Comparison of ENCODE assay signal across 17 mouse cellular contexts in the genomic region with DNA sequence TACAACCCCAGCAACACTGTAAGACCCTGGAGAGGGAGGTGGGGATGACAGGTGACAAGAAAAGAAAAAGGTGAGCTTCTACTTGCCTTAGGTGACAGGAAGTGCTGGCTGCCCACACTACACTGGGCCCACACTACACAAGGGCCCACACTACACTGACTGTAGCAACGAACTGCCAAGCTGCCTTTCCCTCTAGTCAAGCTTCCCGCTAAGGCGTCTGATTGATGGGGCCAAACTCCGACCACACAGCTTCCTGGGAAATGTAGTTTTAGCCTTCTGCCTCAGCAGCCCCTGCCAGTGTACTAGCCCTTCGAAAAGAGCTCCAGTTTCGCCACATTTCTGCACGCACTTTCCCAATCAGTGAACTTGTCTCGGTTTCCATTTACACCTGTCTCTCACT. TPM values are rescaled to one million over a fixed set of nuclear protein-coding genes. Genes with fewer than 3 reads are reported as not detected.
A peak's percentile ranks its signal among the peaks of the same experiment; 100 is the strongest.
DNase-seq lines count a peak whose midpoint lies in the region; ATAC-seq and TF ChIP-seq lines count a peak whose summit lies in the region.
"Had no signal": no experiment of that assay in that cellular context is flagged by ENCODE, and none has a peak within 500 bp of the region (broad histone marks: within the 10 kb centered on the region; RNA-seq: fewer than 3 reads in every experiment).

No protein-coding gene starts in this region.

- no peak overlapping the region for H3K27ac ChIP-seq in midbrain, embryonic 11.5 days (ENCODE audit: low read depth, low read length)
- H3K27ac ChIP-seq in midbrain, embryonic 10.5 days (replicated peaks): no peak overlapping the region
- no peak overlapping the region; the same call in 1 of the 2 replicates for H3K27ac ChIP-seq in hindbrain, postnatal 0 days
- no peak overlapping the region for H3K27ac ChIP-seq in limb, embryonic 10.5 days
- H3K27ac ChIP-seq: gastrocnemius, adult 2 months; heart, embryonic 13.5 days; limb, embryonic 12.5 days had no signal

- H3K9me3 ChIP-seq in midbrain, embryonic 11.5 days (ENCODE audit: control insufficient read depth, low read length): peaks cover 2% of the 10 kb centered on the region; the same call in 1 of the 2 replicates
- no peaks in the 10 kb centered on the region for H3K9me3 ChIP-seq in midbrain, embryonic 10.5 days (replicated peaks)
- H3K9me3 ChIP-seq in hindbrain, postnatal 0 days (ENCODE audit: low read length): no peaks in the 10 kb centered on the region
- H3K9me3 ChIP-seq in limb, embryonic 10.5 days (replicated peaks): 0 out of 2 replicates have a peak, but pooled peaks cover 3% of the 10 kb centered on the region
- H3K9me3 ChIP-seq: heart, embryonic 13.5 days; limb, embryonic 12.5 days had no signal

- no peak overlapping the region for H3K9ac ChIP-seq in midbrain, embryonic 11.5 days (ENCODE audit: low read length)
- H3K9ac ChIP-seq in hindbrain, postnatal 0 days (replicated peaks; ENCODE audit: low read length): no peak overlapping the region
- H3K9ac ChIP-seq: heart, embryonic 13.5 days; limb, embryonic 12.5 days had no signal

- H3K27me3 ChIP-seq in midbrain, embryonic 11.5 days (ENCODE audit: control insufficient read depth, insufficient read depth, low read length): peaks cover 5% of the 10 kb centered on the region
- peaks cover 35% of the 10 kb centered on the region for H3K27me3 ChIP-seq in midbrain, embryonic 10.5 days (ENCODE audit: low read depth, poor library complexity, severe bottlenecking)
- H3K27me3 ChIP-seq in hindbrain, postnatal 0 days (ENCODE audit: insufficient read depth, low read length): no peaks in the 10 kb centered on the region
- H3K27me3 ChIP-seq in limb, embryonic 10.5 days (ENCODE audit: low read depth, poor library complexity, severe bottlenecking): peaks cover 62% of the 10 kb centered on the region

- peaks cover 15% of the 10 kb centered on the region for H3K4me1 ChIP-seq in midbrain, embryonic 11.5 days (ENCODE audit: control insufficient read depth, insufficient read depth, low read length)
- peaks cover 26% of the 10 kb centered on the region for H3K4me1 ChIP-seq in midbrain, embryonic 10.5 days
- H3K4me1 ChIP-seq in hindbrain, postnatal 0 days (ENCODE audit: insufficient read depth, low read length): peaks cover 4% of the 10 kb centered on the region
- H3K4me1 ChIP-seq in limb, embryonic 10.5 days: peaks cover 8% of the 10 kb centered on the region

- WGBS in midbrain, embryonic 11.5 days: 10% methylated on average over 8 of the region's 8 CpGs
- WGBS in midbrain, embryonic 10.5 days: 12% methylated on average over 8 of the region's 8 CpGs
- 14% methylated on average over 8 of the region's 8 CpGs for WGBS in hindbrain, postnatal 0 days
- WGBS in limb, embryonic 10.5 days: 9% methylated on average over 8 of the region's 8 CpGs

- no peak for TF ChIP-seq CTCF in hindbrain, postnatal 0 days (IDR thresholded peaks at IDR 0.05; ENCODE audit: low read depth)

- peak; percentile 40 for ATAC-seq in midbrain, embryonic 11.5 days (ENCODE audit: low FRiP score)
- peak; percentile 36; the same call in 1 of the 2 replicates for ATAC-seq in hindbrain, postnatal 0 days

- no peaks in the 10 kb centered on the region for H3K36me3 ChIP-seq in midbrain, embryonic 11.5 days (ENCODE audit: control insufficient read depth, insufficient read depth, low read length)
- H3K36me3 ChIP-seq in midbrain, embryonic 10.5 days: no peaks in the 10 kb centered on the region
- H3K36me3 ChIP-seq in hindbrain, postnatal 0 days (ENCODE audit: insufficient read depth, low read length): no peaks in the 10 kb centered on the region
- no peaks in the 10 kb centered on the region for H3K36me3 ChIP-seq in limb, embryonic 10.5 days
- H3K36me3 ChIP-seq: heart, embryonic 13.5 days; limb, embryonic 12.5 days had no signal

- peak; percentile 50 for DNase-seq in embryo, embryonic 10 days (ENCODE audit: low spot score)
- no peak for DNase-seq in embryo, embryonic 11 days
- DNase-seq in midbrain, embryonic 11.5 days (ENCODE audit: low spot score, missing footprints): no peak
- no peak for DNase-seq in midbrain, embryonic 10.5 days (ENCODE audit: low spot score)
- DNase-seq in hindbrain, postnatal 0 days (ENCODE audit: low spot score): peak; percentile 64
- DNase-seq in thymus, postnatal 14 days: no peak
- DNase-seq in limb, embryonic 10.5 days (ENCODE audit: low spot score): no peak
- no peak for DNase-seq in left cerebral cortex, adult 18-20 months (ENCODE audit: low spot score in 2 of 2)
- DNase-seq: gastrocnemius, adult 2 months; kidney, adult 18-20 months; right cerebral cortex, postnatal 14 days had no signal

- no peak overlapping the region for H3K4me2 ChIP-seq in midbrain, embryonic 11.5 days
- H3K4me2 ChIP-seq in hindbrain, postnatal 0 days (ENCODE audit: low read depth, low read length): no peak overlapping the region
- H3K4me2 ChIP-seq: heart, embryonic 13.5 days; limb, embryonic 12.5 days had no signal

- no peak overlapping the region for H3K4me3 ChIP-seq in midbrain, embryonic 11.5 days (ENCODE audit: low read depth, low read length)
- H3K4me3 ChIP-seq in midbrain, embryonic 10.5 days: no peak overlapping the region
- H3K4me3 ChIP-seq in hindbrain, postnatal 0 days (ENCODE audit: low read length): no peak overlapping the region
- H3K4me3 ChIP-seq in limb, embryonic 10.5 days: no peak overlapping the region
- H3K4me3 ChIP-seq: gastrocnemius, adult 2 months; heart, embryonic 13.5 days; limb, embryonic 12.5 days had no signal

RNA-seq across cellular contexts. Expression of gene Nanos2, which starts 19.6 kb away (rescaled TPM):
- 0.10 TPM in 2 replicates for polyA plus RNA-seq in midbrain, embryonic 11.5 days (2014; fragmentation: Nextera tagmentation; extraction: Ambion mirVana)
- polyA plus RNA-seq in midbrain, embryonic 10.5 days (2016; fragmentation: Nextera tagmentation; extraction: Ambion mirVana): 0.07 and 0.16 TPM in 2 replicates
- 1.3 and 2.6 TPM in 2 replicates for total RNA-seq in hindbrain, postnatal 0 days (2014; rRNA removed)
- polyA plus RNA-seq in hindbrain, postnatal 0 days (2015; fragmentation: Nextera tagmentation; extraction: Ambion mirVana): 1.6 TPM in 2 replicates
- polyA plus RNA-seq in limb, embryonic 10.5 days (2016; fragmentation: Nextera tagmentation; extraction: Ambion mirVana): not detected in 2 replicates
- total RNA-seq in left cerebral cortex, adult 18-20 months (2021): under 1 TPM; 0.40 to 0.49 TPM
- total RNA-seq: adrenal gland, adult 18-20 months; gastrocnemius, adult 2 months had no signal
- polyA plus RNA-seq: heart, embryonic 13.5 days; limb, embryonic 12.5 days; lung, embryonic 16.5 days; stomach, embryonic 16.5 days had no signal

RNA-seq across cellular contexts. Expression of gene Mypop, which starts 23.4 kb away (rescaled TPM):
- 3.7 and 4.0 TPM in 2 replicates for polyA plus RNA-seq in midbrain, embryonic 11.5 days (2014; fragmentation: Nextera tagmentation; extraction: Ambion mirVana)
- polyA plus RNA-seq in midbrain, embryonic 10.5 days (2016; fragmentation: Nextera tagmentation; extraction: Ambion mirVana): 4.0 and 4.1 TPM in 2 replicates
- 22.5 and 26.1 TPM in 2 replicates for total RNA-seq in hindbrain, postnatal 0 days (2014; rRNA removed)
- polyA plus RNA-seq in hindbrain, postnatal 0 days (2015; fragmentation: Nextera tagmentation; extraction: Ambion mirVana): 5.6 and 6.0 TPM in 2 replicates
- polyA plus RNA-seq in limb, embryonic 10.5 days (2016; fragmentation: Nextera tagmentation; extraction: Ambion mirVana): 3.4 and 4.0 TPM in 2 replicates
- total RNA-seq in left cerebral cortex, adult 18-20 months (2021): 10 to 100 TPM; 53.8 to 59.5 TPM

RNA-seq across cellular contexts. Expression of gene Irf2bp1, which starts 36.2 kb away (rescaled TPM):
- 24.1 and 26.5 TPM in 2 replicates for polyA plus RNA-seq in midbrain, embryonic 11.5 days (2014; fragmentation: Nextera tagmentation; extraction: Ambion mirVana)
- 21.4 and 23.5 TPM in 2 replicates for polyA plus RNA-seq in midbrain, embryonic 10.5 days (2016; fragmentation: Nextera tagmentation; extraction: Ambion mirVana)
- 128 and 140 TPM in 2 replicates for total RNA-seq in hindbrain, postnatal 0 days (2014; rRNA removed)
- 20.0 and 22.4 TPM in 2 replicates for polyA plus RNA-seq in hindbrain, postnatal 0 days (2015; fragmentation: Nextera tagmentation; extraction: Ambion mirVana)
- polyA plus RNA-seq in limb, embryonic 10.5 days (2016; fragmentation: Nextera tagmentation; extraction: Ambion mirVana): 30.8 and 34.4 TPM in 2 replicates
- total RNA-seq in left cerebral cortex, adult 18-20 months (2021): 10 to 100 TPM; 55.7 to 57.8 TPM

RNA-seq across cellular contexts. Expression of gene Nova2, which starts 41.9 kb away (rescaled TPM):
- 9.1 and 9.8 TPM in 2 replicates for polyA plus RNA-seq in midbrain, embryonic 11.5 days (2014; fragmentation: Nextera tagmentation; extraction: Ambion mirVana)
- 3.9 and 6.2 TPM in 2 replicates for polyA plus RNA-seq in midbrain, embryonic 10.5 days (2016; fragmentation: Nextera tagmentation; extraction: Ambion mirVana)
- 18.3 and 19.8 TPM in 2 replicates for total RNA-seq in hindbrain, postnatal 0 days (2014; rRNA removed)
- polyA plus RNA-seq in hindbrain, postnatal 0 days (2015; fragmentation: Nextera tagmentation; extraction: Ambion mirVana): 9.2 and 9.7 TPM in 2 replicates
- polyA plus RNA-seq in limb, embryonic 10.5 days (2016; fragmentation: Nextera tagmentation; extraction: Ambion mirVana): 0.23 and 0.28 TPM in 2 replicates
- 10 to 100 TPM; 69.9 to 70.1 TPM for total RNA-seq in left cerebral cortex, adult 18-20 months (2021)

RNA-seq across cellular contexts. Expression of gene Foxa3, which starts 55.7 kb away (rescaled TPM):
- polyA plus RNA-seq in midbrain, embryonic 11.5 days (2014; fragmentation: Nextera tagmentation; extraction: Ambion mirVana): not detected in 2 replicates
- 0.09 TPM in 1 of 2 replicates, not detected in the other for polyA plus RNA-seq in midbrain, embryonic 10.5 days (2016; fragmentation: Nextera tagmentation; extraction: Ambion mirVana)
- not detected in 2 replicates for total RNA-seq in hindbrain, postnatal 0 days (2014; rRNA removed)
- polyA plus RNA-seq in hindbrain, postnatal 0 days (2015; fragmentation: Nextera tagmentation; extraction: Ambion mirVana): not detected in 2 replicates
- polyA plus RNA-seq in limb, embryonic 10.5 days (2016; fragmentation: Nextera tagmentation; extraction: Ambion mirVana): not detected in 2 replicates
- not detected for total RNA-seq in left cerebral cortex, adult 18-20 months (2021)
- total RNA-seq: adrenal gland, adult 18-20 months; gastrocnemius, adult 2 months; layer of hippocampus, postnatal 10 days had no signal

Comparison
In these comparisons a context has a peak if more than half of its experiments do, and no peak if none do; other contexts are left out.
1. DNase-seq: peak in embryo, embryonic 10 days (single experiment) and hindbrain, postnatal 0 days (single experiment); none in embryo, embryonic 11 days (single experiment), midbrain, embryonic 11.5 days (single experiment), midbrain, embryonic 10.5 days (single experiment), thymus, postnatal 14 days (single experiment), limb, embryonic 10.5 days (single experiment) and left cerebral cortex, adult 18-20 months (0 of 2).